Mouse (Mus musculus) forebrain, embryonic 16.5 days (tissue): ENCODE measurements around the gene Dao. TPM values are rescaled to one million over a fixed set of nuclear protein-coding genes. Genes with fewer than 3 reads are reported as not detected.

Experiments
- ATAC-seq: fragments of 200-750 bp; cut with Nextera tagmentation; 2 replicates; pipeline ENCODE4 v1.8.0; 2017; ENCODE audit warnings: mild to moderate bottlenecking, moderate library complexity
- H3K27ac ChIP-seq: fragments of 300-500 bp; sonication (generic); 2 replicates; pipeline ENCODE4 v1.5.1; 2014; ENCODE audit warnings: low read length, control low read depth
- H3K27me3 ChIP-seq: fragments of 300-500 bp; sonication (generic); replicated peaks from 2 replicates; pipeline ENCODE4 v1.6.1; 2014; ENCODE audit warnings: low read length; ENCODE audit not compliant: control insufficient read depth, insufficient read depth
- H3K36me3 ChIP-seq: fragments of 300-500 bp; sonication (generic); 2 replicates; pipeline ENCODE4 v1.6.1; 2014; ENCODE audit not compliant: control insufficient read depth, insufficient read depth
- H3K4me1 ChIP-seq: fragments of 300-500 bp; sonication (generic); replicated peaks from 2 replicates; pipeline ENCODE4 v1.6.1; 2014; ENCODE audit warnings: low read length; ENCODE audit not compliant: control insufficient read depth, insufficient read depth
- H3K4me2 ChIP-seq: fragments of 300-500 bp; sonication (generic); 2 replicates; pipeline ENCODE4 v1.6.1; 2014; ENCODE audit warnings: mild to moderate bottlenecking, low read length, control low read depth
- H3K4me3 ChIP-seq: fragments of 300-500 bp; sonication (generic); replicated peaks from 2 replicates; pipeline ENCODE4 v1.5.1; 2014; ENCODE audit warnings: mild to moderate bottlenecking, low read length, control low read depth
- H3K9ac ChIP-seq: fragments of 300-500 bp; sonication (generic); replicated peaks from 2 replicates; pipeline ENCODE4 v1.6.1; 2014; ENCODE audit warnings: low read depth, low read length, control low read depth
- H3K9me3 ChIP-seq: fragments of 300-500 bp; sonication (generic); 2 replicates; pipeline ENCODE4 v1.6.1; 2016; ENCODE audit warnings: low read length; ENCODE audit not compliant: control insufficient read depth
- WGBS: fragments of 180-500 bp; shearing (Covaris S2); extraction: QIAGEN DNeasy Blood & Tissue Kit; methylation state at CpG from one replicate; pipeline ENCODE4 v1.1.7; 2014; 5-methylcytosine and 5-hydroxymethylcytosine counted together
- polyA plus RNA-seq: library from polyadenylated mRNA; unstranded; fragments of >200 nt; fragmentation: Nextera tagmentation; extraction: Ambion mirVana; gene quantifications from 2 replicates; pipeline ENCODE4 v1.2.1, GENCODE M21; 2015

Gene Dao
- polyA plus RNA-seq, 1 experiment from 2014 or later: not detected

GRCm38 (mm10) chr5:114007753-114008453 lies 4.4 kb downstream of the Dao start:
- Histone ChIP-seq H3K27ac (no peak overlapping the region), H3K36me3 (no peaks in the 10 kb centered on the region), H3K27me3 (no peaks in the 10 kb centered on the region), H3K4me2 (no peak overlapping the region), H3K4me1 (no peaks in the 10 kb centered on the region), H3K9ac (no peak overlapping the region), H3K4me3 (no peak overlapping the region), H3K9me3 (no peaks in the 10 kb centered on the region)
- no peak for ATAC-seq
- 71% methylated on average over 12 of the region's 12 CpGs for WGBS

GRCm38 (mm10) chr5:114009049-114009448 lies 5.5 kb downstream of the Dao start:
- no peak for ATAC-seq
- 79% methylated on average over 4 of the region's 4 CpGs for WGBS
- Histone ChIP-seq H3K27me3 (no peaks in the 10 kb centered on the region), H3K4me1 (no peaks in the 10 kb centered on the region), H3K36me3 (no peaks in the 10 kb centered on the region), H3K4me2 (no peak overlapping the region), H3K27ac (no peak overlapping the region), H3K4me3 (no peak overlapping the region), H3K9me3 (no peaks in the 10 kb centered on the region), H3K9ac (no peak overlapping the region)

GRCm38 (mm10) chr5:114015121-114015520 lies 11.6 kb downstream of the Dao start:
- no peak for ATAC-seq
- Histone ChIP-seq H3K27me3 (no peaks in the 10 kb centered on the region), H3K4me2 (no peak overlapping the region), H3K27ac (no peak overlapping the region), H3K4me1 (no peaks in the 10 kb centered on the region), H3K4me3 (no peak overlapping the region), H3K9me3 (peaks cover 3% of the 10 kb centered on the region; the same call in 1 of the 2 replicates), H3K9ac (no peak overlapping the region), H3K36me3 (no peaks in the 10 kb centered on the region)
- WGBS: 68% methylated on average over 7 of the region's 7 CpGs

GRCm38 (mm10) chr5:114024390-114024789 lies 20.9 kb downstream of the Dao start:
- Histone ChIP-seq H3K9me3 (no peaks in the 10 kb centered on the region), H3K4me2 (no peak overlapping the region)

GRCm38 (mm10) chr5:114024885-114025284 lies 21.4 kb downstream of the Dao start:
- H3K9ac ChIP-seq: no peak overlapping the region
- 12% methylated on average over 10 of the region's 10 CpGs for WGBS
- ATAC-seq: peak; percentile 26; the same call in 1 of the 2 replicates
- no peaks in the 10 kb centered on the region for H3K27me3 ChIP-seq
- H3K4me3 ChIP-seq: no peak overlapping the region
- no peaks in the 10 kb centered on the region for H3K36me3 ChIP-seq
- H3K9me3 ChIP-seq: no peaks in the 10 kb centered on the region
- H3K4me2 ChIP-seq: no peak overlapping the region
- no peak overlapping the region for H3K27ac ChIP-seq
- 0 out of 2 replicates have a peak, but pooled peaks cover 3% of the 10 kb centered on the region for H3K4me1 ChIP-seq

More at GRCm38 (mm10) chr5:114024390-114024789, 20.9 kb downstream of the Dao start:
- H3K27ac ChIP-seq: no peak overlapping the region
- peak; percentile 23; the same call in 1 of the 2 replicates for ATAC-seq
- no peak overlapping the region for H3K9ac ChIP-seq
- 64% methylated on average over 6 of the region's 6 CpGs for WGBS
- H3K27me3 ChIP-seq: no peaks in the 10 kb centered on the region
- H3K36me3 ChIP-seq: no peaks in the 10 kb centered on the region
- no peak overlapping the region for H3K4me3 ChIP-seq
- H3K4me1 ChIP-seq: 0 out of 2 replicates have a peak, but pooled peaks cover 3% of the 10 kb centered on the region

- no peak overlapping the region for H3K4me2 ChIP-seq
- ATAC-seq: no peak
- WGBS: 91% methylated on average over 12 of the region's 12 CpGs
Observed at GRCm38 (mm10) chr5:114027217-114027944, 23.9 kb downstream of the Dao start.

GRCm38 (mm10) chr5:114028111-114028510 lies 24.6 kb downstream of the Dao start:
- H3K4me1 ChIP-seq: 0 out of 2 replicates have a peak, but pooled peaks cover 3% of the 10 kb centered on the region
- 83% methylated on average over 12 of the region's 12 CpGs for WGBS
- H3K9ac ChIP-seq: no peak overlapping the region
- no peaks in the 10 kb centered on the region for H3K9me3 ChIP-seq
- peaks cover 5% of the 10 kb centered on the region; the same call in 1 of the 2 replicates for H3K36me3 ChIP-seq
- no peak overlapping the region for H3K4me3 ChIP-seq
- no peak for ATAC-seq
- no peaks in the 10 kb centered on the region for H3K27me3 ChIP-seq
- no peak overlapping the region for H3K4me2 ChIP-seq
- no peak overlapping the region for H3K27ac ChIP-seq

More at GRCm38 (mm10) chr5:114027217-114027944, 23.9 kb downstream of the Dao start:
- Histone ChIP-seq H3K36me3 (peaks cover 3% of the 10 kb centered on the region; the same call in 1 of the 2 replicates), H3K4me1 (0 out of 2 replicates have a peak, but pooled peaks cover 3% of the 10 kb centered on the region), H3K9ac (no peak overlapping the region), H3K27me3 (no peaks in the 10 kb centered on the region), H3K9me3 (no peaks in the 10 kb centered on the region), H3K27ac (no peak overlapping the region), H3K4me3 (no peak overlapping the region)

GRCm38 (mm10) chr5:114030652-114031051 lies 27.1 kb downstream of the Dao start:
- Histone ChIP-seq H3K9me3 (no peaks in the 10 kb centered on the region), H3K36me3 (peaks cover 12% of the 10 kb centered on the region; the same call in 1 of the 2 replicates), H3K27ac (no peak overlapping the region), H3K4me1 (no peaks in the 10 kb centered on the region), H3K27me3 (no peaks in the 10 kb centered on the region), H3K4me2 (no peak overlapping the region), H3K9ac (no peak overlapping the region), H3K4me3 (no peak overlapping the region)
- WGBS: 90% methylated on average over 12 of the region's 12 CpGs
- no peak for ATAC-seq

GRCm38 (mm10) chr5:114032161-114032763 lies 28.8 kb downstream of the Dao start:
- H3K9me3 ChIP-seq: no peaks in the 10 kb centered on the region
- no peaks in the 10 kb centered on the region for H3K4me1 ChIP-seq
- no peak overlapping the region for H3K27ac ChIP-seq
- no peak overlapping the region for H3K4me3 ChIP-seq
- ATAC-seq: no peak
- H3K9ac ChIP-seq: no peak overlapping the region
- peaks cover 12% of the 10 kb centered on the region; the same call in 1 of the 2 replicates for H3K36me3 ChIP-seq
- 77% methylated on average over 3 of the region's 3 CpGs for WGBS
- H3K27me3 ChIP-seq: no peaks in the 10 kb centered on the region
- no peak overlapping the region for H3K4me2 ChIP-seq
